Mouse (Mus musculus) thymus, adult 18-20 months (tissue): ENCODE measurements around the gene Tbx2.

Experiments used
- DNase-seq, 2 experiments: peaks; one replicate each; pipeline ENCODE4 v3.0.0; 2022; ENCODE audit warnings: mixed read lengths in 2 of 2

Tbx2 gene

GRCm38 (mm10) chr11:85827342-85827741 lies 5.0 kb upstream of the Tbx2 start:
- DNase-seq, result no peak

- no peak for DNase-seq
Measured at GRCm38 (mm10) chr11:85828691-85829519, 3.4 kb upstream of the Tbx2 start.

- DNase-seq, result no peak
Measured at GRCm38 (mm10) chr11:85829520-85830440, 2.6 kb upstream of the Tbx2 start.

- no peak for DNase-seq
Measured at GRCm38 (mm10) chr11:85830901-85831341, 1.4 kb upstream of the Tbx2 start.

- no peak for DNase-seq
Measured at GRCm38 (mm10) chr11:85831656-85832230, 608 bp upstream of the Tbx2 start.

- no peak for DNase-seq
Measured at GRCm38 (mm10) chr11:85833081-85833521, 750 bp downstream of the Tbx2 start.

GRCm38 (mm10) chr11:85833761-85834385 lies 1.5 kb downstream of the Tbx2 start:
- DNase-seq, result no peak

- no peak for DNase-seq
Measured at GRCm38 (mm10) chr11:85834386-85834931, 2.1 kb downstream of the Tbx2 start.

- no peak for DNase-seq
Measured at GRCm38 (mm10) chr11:85835001-85835752, 2.8 kb downstream of the Tbx2 start.

- DNase-seq, result no peak
Measured at GRCm38 (mm10) chr11:85835753-85836522, 3.6 kb downstream of the Tbx2 start.

GRCm38 (mm10) chr11:85836523-85837290 lies 4.4 kb downstream of the Tbx2 start:
- no peak for DNase-seq

- no peak for DNase-seq
Measured at GRCm38 (mm10) chr11:85837291-85837647, 4.9 kb downstream of the Tbx2 start.

GRCm38 (mm10) chr11:85837648-85838423 lies 5.5 kb downstream of the Tbx2 start:
- DNase-seq, result no peak

- no peak for DNase-seq
Measured at GRCm38 (mm10) chr11:85838424-85839257, 6.3 kb downstream of the Tbx2 start.

- no peak for DNase-seq
Measured at GRCm38 (mm10) chr11:85839258-85840030, 7.1 kb downstream of the Tbx2 start.

GRCm38 (mm10) chr11:85840031-85840802 lies 7.9 kb downstream of the Tbx2 start:
- DNase-seq, result no peak

- DNase-seq, result no peak
Measured at GRCm38 (mm10) chr11:85840803-85841145, 8.4 kb downstream of the Tbx2 start.
